Mouse (Mus musculus): ENCODE measurements around the gene Cttn. TPM values are rescaled to one million over a fixed set of nuclear protein-coding genes. Genes with fewer than 3 reads are reported as not detected.

Cttn gene
- polyA plus RNA-seq (2015; fragmentation: Nextera tagmentation; extraction: Ambion mirVana): 123 and 146 TPM in 2 replicates

DNA sequence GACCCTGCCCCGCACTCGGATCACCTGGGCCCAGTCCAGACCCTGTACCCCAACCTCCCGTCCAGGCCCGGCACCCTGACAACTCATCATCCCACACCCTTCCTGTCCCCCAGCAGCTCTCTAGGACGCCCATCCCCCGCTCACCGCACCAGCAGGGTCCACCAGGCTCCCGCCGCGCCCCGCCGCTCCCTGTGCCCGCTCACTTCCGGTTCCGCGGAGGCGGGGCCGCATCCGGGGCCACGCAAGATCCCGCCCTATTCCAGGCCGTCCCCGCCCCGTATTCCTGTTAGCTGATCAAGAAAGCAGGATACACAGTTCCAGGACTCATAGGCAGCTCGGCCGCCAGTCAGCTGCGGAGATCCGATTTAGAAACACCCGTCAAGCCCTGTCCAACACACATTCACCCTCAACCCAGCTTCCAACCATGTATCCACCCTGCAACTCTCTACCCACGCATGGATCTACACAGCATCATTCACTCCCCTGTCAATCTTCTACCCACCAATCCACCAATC lies at the start of gene Cttn:
Cttn (minus strand) TSS at position 465 of the 515 bp plus-strand sequence.
- Histone ChIP-seq H3K36me3 (ENCODE audit: control insufficient read depth, insufficient read depth) (peaks cover 2% of the 10 kb centered on the region), H3K27ac (ENCODE audit: low read depth, low read length) (peak within 1 kb of the TSS; percentile 94), H3K9me3 (ENCODE audit: control insufficient read depth) (no peaks in the 10 kb centered on the region), H3K4me2 (replicated peaks; ENCODE audit: low read depth) (peak within 1 kb of the TSS; percentile 68), H3K4me1 (replicated peaks; ENCODE audit: control insufficient read depth, insufficient read depth, low read length) (0 out of 2 replicates have a peak, but pooled peaks cover 5% of the 10 kb centered on the region), H3K9ac (ENCODE audit: low read depth, low read length) (peak within 1 kb of the TSS; percentile 97), H3K27me3 (replicated peaks; ENCODE audit: control insufficient read depth, insufficient read depth, low read length) (no peaks in the 10 kb centered on the region), H3K4me3 (ENCODE audit: low read depth, low read length) (peak within 1 kb of the TSS; percentile 93)
- under 1% methylated on average over 30 of the region's 30 CpGs for WGBS
- no peak for TF ChIP-seq CTCF (IDR thresholded peaks at IDR 0.05; ENCODE audit: low read depth)
- ATAC-seq: peak; percentile 93

- ATAC-seq: no peak
- H3K4me2 ChIP-seq (replicated peaks; ENCODE audit: low read depth): no peak overlapping the region
- no peak overlapping the region for H3K9ac ChIP-seq (ENCODE audit: low read depth, low read length)
- no peaks in the 10 kb centered on the region for H3K27me3 ChIP-seq (replicated peaks; ENCODE audit: control insufficient read depth, insufficient read depth, low read length)
- H3K4me3 ChIP-seq (ENCODE audit: low read depth, low read length): no peak overlapping the region
- H3K9me3 ChIP-seq (ENCODE audit: control insufficient read depth): no peaks in the 10 kb centered on the region
- H3K4me1 ChIP-seq (replicated peaks; ENCODE audit: control insufficient read depth, insufficient read depth, low read length): no peaks in the 10 kb centered on the region
- H3K27ac ChIP-seq (ENCODE audit: low read depth, low read length): no peak overlapping the region
- no peak for TF ChIP-seq CTCF (IDR thresholded peaks at IDR 0.05; ENCODE audit: low read depth)
- 95% methylated on average over 5 of the region's 5 CpGs for WGBS
- peaks cover 54% of the 10 kb centered on the region for H3K36me3 ChIP-seq (ENCODE audit: control insufficient read depth, insufficient read depth)
These were observed 49.0 kb upstream of the Cttn start for GRCm38 (mm10) chr7:144519852-144520251.

GRCm38 (mm10) chr7:144516711-144517110 lies 45.9 kb upstream of the Cttn start:
- no peaks in the 10 kb centered on the region for H3K27me3 ChIP-seq (replicated peaks; ENCODE audit: control insufficient read depth, insufficient read depth, low read length)
- H3K9me3 ChIP-seq (ENCODE audit: control insufficient read depth): no peaks in the 10 kb centered on the region
- WGBS: 69% methylated on average over 5 of the region's 5 CpGs
- no peaks in the 10 kb centered on the region for H3K4me1 ChIP-seq (replicated peaks; ENCODE audit: control insufficient read depth, insufficient read depth, low read length)
- ATAC-seq: no peak
- no peak overlapping the region for H3K9ac ChIP-seq (ENCODE audit: low read depth, low read length)
- H3K4me2 ChIP-seq (replicated peaks; ENCODE audit: low read depth): no peak overlapping the region
- no peak overlapping the region for H3K4me3 ChIP-seq (ENCODE audit: low read depth, low read length)
- no peak for TF ChIP-seq CTCF (IDR thresholded peaks at IDR 0.05; ENCODE audit: low read depth)
- no peak overlapping the region for H3K27ac ChIP-seq (ENCODE audit: low read depth, low read length)
- H3K36me3 ChIP-seq (ENCODE audit: control insufficient read depth, insufficient read depth): peaks cover 84% of the 10 kb centered on the region

DNA sequence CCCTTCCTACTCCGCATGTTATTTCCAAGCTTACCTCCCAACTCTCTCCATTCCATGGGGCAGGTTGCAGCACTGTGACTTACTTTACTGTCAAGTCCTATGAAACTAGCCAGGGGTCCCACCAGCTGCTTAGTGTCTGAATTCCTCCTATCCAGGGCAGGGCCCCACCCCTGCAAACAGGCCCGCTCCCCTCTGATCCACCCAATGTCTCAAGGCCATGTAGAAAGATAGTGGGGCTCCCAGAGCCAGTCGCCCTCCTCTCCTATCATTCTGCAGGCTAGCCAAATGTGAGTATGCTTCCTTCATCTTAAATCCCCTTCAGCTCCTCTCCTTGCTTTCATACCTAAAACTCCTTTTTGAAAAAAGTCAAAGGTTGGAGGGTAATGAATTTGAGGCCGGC lies 38.3 kb upstream of the Cttn start:
- TF ChIP-seq CTCF (IDR thresholded peaks at IDR 0.05; ENCODE audit: low read depth): no peak
- Histone ChIP-seq H3K27me3 (replicated peaks; ENCODE audit: control insufficient read depth, insufficient read depth, low read length) (no peaks in the 10 kb centered on the region), H3K9ac (ENCODE audit: low read depth, low read length) (no peak overlapping the region), H3K4me2 (replicated peaks; ENCODE audit: low read depth) (no peak overlapping the region), H3K27ac (ENCODE audit: low read depth, low read length) (no peak overlapping the region), H3K9me3 (ENCODE audit: control insufficient read depth) (no peaks in the 10 kb centered on the region), H3K4me3 (ENCODE audit: low read depth, low read length) (no peak overlapping the region), H3K36me3 (ENCODE audit: control insufficient read depth, insufficient read depth) (peaks cover 92% of the 10 kb centered on the region), H3K4me1 (replicated peaks; ENCODE audit: control insufficient read depth, insufficient read depth, low read length) (no peaks in the 10 kb centered on the region)
- no peak for ATAC-seq
- WGBS: 91% methylated on average over 4 of the region's 4 CpGs

DNA sequence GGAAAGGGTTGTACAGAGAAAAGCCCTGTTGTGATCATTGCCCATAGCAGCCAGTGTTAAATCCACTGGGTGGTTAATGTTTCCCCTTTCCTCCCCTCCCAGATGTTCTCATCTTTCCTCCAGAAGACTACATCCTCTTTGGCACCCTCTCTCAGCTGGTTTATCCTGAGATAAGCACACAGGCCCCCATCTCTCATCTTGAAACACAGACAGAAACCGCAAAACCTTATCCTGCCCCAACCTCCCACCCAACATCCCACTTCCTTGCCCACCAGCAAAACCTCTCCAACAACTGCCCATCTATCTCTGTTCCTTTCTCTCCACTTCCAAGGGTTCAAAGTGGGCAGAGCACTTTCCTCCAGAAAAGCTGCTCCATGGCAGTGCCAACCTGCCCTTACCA lies 36.0 kb upstream of the Cttn start:
- no peaks in the 10 kb centered on the region for H3K27me3 ChIP-seq (replicated peaks; ENCODE audit: control insufficient read depth, insufficient read depth, low read length)
- no peak overlapping the region for H3K4me2 ChIP-seq (replicated peaks; ENCODE audit: low read depth)
- WGBS: 100% methylated on average over 1 of the region's 1 CpGs
- H3K4me3 ChIP-seq (ENCODE audit: low read depth, low read length): no peak overlapping the region
- H3K4me1 ChIP-seq (replicated peaks; ENCODE audit: control insufficient read depth, insufficient read depth, low read length): no peaks in the 10 kb centered on the region
- H3K36me3 ChIP-seq (ENCODE audit: control insufficient read depth, insufficient read depth): peaks cover 93% of the 10 kb centered on the region
- no peak for TF ChIP-seq CTCF (IDR thresholded peaks at IDR 0.05; ENCODE audit: low read depth)
- H3K9me3 ChIP-seq (ENCODE audit: control insufficient read depth): no peaks in the 10 kb centered on the region
- no peak overlapping the region for H3K27ac ChIP-seq (ENCODE audit: low read depth, low read length)
- H3K9ac ChIP-seq (ENCODE audit: low read depth, low read length): no peak overlapping the region
- ATAC-seq: no peak

DNA sequence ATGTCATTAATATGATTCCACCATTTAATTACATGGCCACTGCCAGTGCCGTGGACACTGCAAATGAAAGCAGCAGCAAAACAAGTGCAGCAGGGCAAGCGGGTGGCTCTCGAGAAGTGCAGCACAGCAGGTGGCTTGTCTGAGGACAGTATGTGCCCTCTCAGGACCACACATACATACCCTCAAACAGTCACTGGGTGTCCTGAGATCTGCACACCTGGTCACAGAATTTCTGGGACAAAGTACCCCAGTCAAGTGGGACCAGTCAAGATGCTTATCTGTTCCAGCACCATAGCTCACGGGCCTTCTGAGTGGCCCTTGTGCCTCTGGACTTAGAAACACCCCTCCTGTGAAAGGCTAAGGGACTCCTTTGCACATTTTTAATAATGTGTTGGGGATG lies 33.1 kb upstream of the Cttn start:
- Histone ChIP-seq H3K27ac (ENCODE audit: low read depth, low read length) (no peak overlapping the region), H3K9ac (ENCODE audit: low read depth, low read length) (no peak overlapping the region), H3K36me3 (ENCODE audit: control insufficient read depth, insufficient read depth) (peaks cover 87% of the 10 kb centered on the region), H3K27me3 (replicated peaks; ENCODE audit: control insufficient read depth, insufficient read depth, low read length) (no peaks in the 10 kb centered on the region), H3K9me3 (ENCODE audit: control insufficient read depth) (no peaks in the 10 kb centered on the region), H3K4me2 (replicated peaks; ENCODE audit: low read depth) (no peak overlapping the region), H3K4me1 (replicated peaks; ENCODE audit: control insufficient read depth, insufficient read depth, low read length) (no peaks in the 10 kb centered on the region), H3K4me3 (ENCODE audit: low read depth, low read length) (no peak overlapping the region)
- WGBS: 86% methylated on average over 4 of the region's 4 CpGs
- no peak for TF ChIP-seq CTCF (IDR thresholded peaks at IDR 0.05; ENCODE audit: low read depth)
- ATAC-seq: no peak

GRCm38 (mm10) chr7:144492931-144493330 lies 22.1 kb upstream of the Cttn start:
- 77% methylated on average over 1 of the region's 1 CpGs for WGBS
- no peak for TF ChIP-seq CTCF (IDR thresholded peaks at IDR 0.05; ENCODE audit: low read depth)
- Histone ChIP-seq H3K4me3 (ENCODE audit: low read depth, low read length) (no peak overlapping the region), H3K9ac (ENCODE audit: low read depth, low read length) (no peak overlapping the region), H3K9me3 (ENCODE audit: control insufficient read depth) (no peaks in the 10 kb centered on the region), H3K4me1 (replicated peaks; ENCODE audit: control insufficient read depth, insufficient read depth, low read length) (no peaks in the 10 kb centered on the region), H3K27me3 (replicated peaks; ENCODE audit: control insufficient read depth, insufficient read depth, low read length) (no peaks in the 10 kb centered on the region), H3K27ac (ENCODE audit: low read depth, low read length) (no peak overlapping the region), H3K4me2 (replicated peaks; ENCODE audit: low read depth) (no peak overlapping the region), H3K36me3 (ENCODE audit: control insufficient read depth, insufficient read depth) (peaks cover 80% of the 10 kb centered on the region)
- ATAC-seq: no peak

Data from intestine, postnatal 0 days (tissue).